Mouse (Mus musculus): ENCODE measurements around the gene Gm9603. TPM values are rescaled to one million over a fixed set of nuclear protein-coding genes. Genes with fewer than 3 reads are reported as not detected.
"Not testable (repeated sequence)": the region's sequence is repeated elsewhere in the genome, so short reads cannot be mapped to it uniquely, and the experiment has no call there.

Gene Gm9603
- total RNA-seq (2021), result not detected
- long read RNA-seq, experiment 1, result 0 reads
- long read RNA-seq, experiment 2, result 0 reads

DNA sequence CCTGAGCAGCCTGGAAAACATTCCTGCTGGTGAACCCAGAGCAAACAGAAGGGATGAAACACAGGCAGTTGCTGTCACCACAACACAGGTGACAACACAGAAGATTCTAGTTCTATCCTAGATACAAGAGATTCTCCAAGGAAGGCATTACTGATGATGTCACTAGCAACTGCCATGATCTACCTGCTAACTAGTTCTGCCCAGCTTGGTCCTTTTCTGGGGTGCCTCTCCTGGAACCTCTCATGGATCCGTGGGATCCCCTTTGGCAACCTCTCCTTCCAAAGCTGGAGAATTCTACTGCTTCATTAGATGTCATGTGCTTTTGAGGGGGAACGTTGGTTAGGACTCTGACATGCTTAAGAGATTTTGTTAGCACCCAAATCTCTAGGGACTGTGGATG, at the start of gene Gm9603:
Gm9603 (minus strand) TSS at position 101 of the 400 bp plus-strand sequence.
- DNase-seq, result not testable (repeated sequence)

DNA sequence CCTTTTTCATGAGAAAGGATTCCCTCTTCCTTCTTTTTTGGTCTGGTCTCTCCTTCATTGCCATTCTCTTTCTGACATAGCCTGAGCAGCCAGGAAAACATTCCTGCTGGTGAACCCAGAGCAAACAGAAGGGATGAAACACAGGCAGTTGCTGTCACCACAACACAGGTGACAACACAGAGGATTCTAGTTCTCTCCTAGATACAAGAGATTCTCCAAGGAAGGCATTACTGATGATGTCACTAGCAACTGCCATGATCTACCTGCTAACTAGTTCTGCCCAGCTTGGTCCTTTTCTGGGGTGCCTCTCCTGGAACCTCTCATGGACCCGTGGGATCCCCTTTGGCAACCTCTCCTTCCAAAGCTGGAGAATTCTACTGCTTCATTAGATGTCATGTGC, 54.3 kb downstream of the Gm9603 start, which contains the start of gene Gm8265:
Gm8265 (minus strand) TSS at position 101 of the 400 bp plus-strand sequence.
- not testable (repeated sequence) for DNase-seq

Other genes starting within 250 kb of the Gm9603 start
- gene Gm3194, start 232.0 kb downstream of the Gm9603 start, total RNA-seq (2021), result under 1 TPM; 0.43 to 0.46 TPM
- gene Gm8246, start 209.6 kb downstream of the Gm9603 start, total RNA-seq (2021), result not detected
- gene Gm3187, start 203.2 kb downstream of the Gm9603 start, total RNA-seq (2021), result not detected
- under 1 TPM in 1 of 2 experiments, not detected in 1; 0.33 TPM for gene Gm3488, start 185.8 kb downstream of the Gm9603 start, total RNA-seq (2021)
- gene Gm3532, start 149.0 kb downstream of the Gm9603 start, total RNA-seq (2021), result not detected
- gene Gm8265, start 54.4 kb downstream of the Gm9603 start, total RNA-seq (2021), result not detected
- under 1 TPM in 1 of 2 experiments, not detected in 1; 0.30 TPM for gene Gm3373, start 54.1 kb upstream of the Gm9603 start, total RNA-seq (2021)
- gene Gm3383, start 120.5 kb upstream of the Gm9603 start, total RNA-seq (2021), result under 1 TPM; 0.43 to 0.46 TPM
- not detected for gene Gm3424, start 142.9 kb upstream of the Gm9603 start, total RNA-seq (2021)
- gene Gm8237, start 192.9 kb upstream of the Gm9603 start, total RNA-seq (2021), result under 1 TPM in 1 of 2 experiments, not detected in 1; 0.20 TPM

Measured in adrenal gland, postnatal 36 days (tissue).